Mouse (Mus musculus) neural tube, postnatal 0 days (tissue): Measurements from ENCODE around the gene Gm5065. TPM values are rescaled to one million over a fixed set of nuclear protein-coding genes. Genes with fewer than 3 reads are reported as not detected.

Experiments
- polyA plus RNA-seq: library from polyadenylated mRNA; unstranded; fragments of >200 nt; fragmentation: Nextera tagmentation; extraction: Ambion mirVana; gene quantifications from 2 replicates; pipeline ENCODE4 v1.2.1, GENCODE M21; 2015

Gene Gm5065
- not detected in 2 replicates for polyA plus RNA-seq

DNA sequence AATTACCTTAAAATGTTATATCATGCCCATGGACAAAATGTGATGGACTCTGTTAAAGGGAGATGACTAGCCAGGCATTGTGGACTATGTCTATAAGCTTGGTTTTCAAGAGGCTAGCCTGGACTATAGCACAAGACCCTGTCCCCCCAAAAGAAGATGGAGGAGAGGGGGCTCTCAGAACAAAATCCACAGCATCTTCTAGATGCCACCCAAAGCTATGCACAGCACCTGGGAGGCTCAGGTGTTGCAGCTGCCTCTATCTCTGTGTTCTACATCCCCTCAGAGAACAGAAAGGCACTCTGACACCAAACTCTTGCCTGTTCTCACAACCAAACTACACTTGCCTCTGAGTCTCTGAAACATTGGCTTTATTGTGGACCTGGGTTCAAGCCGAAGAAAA is at the start of gene Gm5065:
Gm5065 (plus strand) TSS at position 301 of the 400 bp plus-strand sequence.

DNA sequence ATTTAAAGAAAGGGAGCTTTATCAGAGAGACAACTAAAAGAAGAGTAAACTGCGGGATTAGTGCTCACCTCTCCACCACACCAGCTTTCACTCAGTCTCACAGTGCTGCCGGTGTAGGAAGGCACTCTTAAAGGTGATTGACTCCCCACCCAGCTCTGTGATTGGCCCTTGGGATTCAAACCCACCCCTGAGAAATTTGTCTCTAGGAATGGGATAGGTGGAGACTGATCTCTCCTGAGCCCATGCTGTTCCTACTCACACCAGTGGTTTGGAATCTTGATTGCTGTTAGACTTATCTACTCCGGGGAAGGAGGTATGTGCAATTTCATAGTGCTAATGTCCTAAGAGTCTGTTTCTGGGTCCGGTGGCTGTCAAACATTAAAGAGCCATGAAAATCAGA is 598 bp downstream of the Gm5065 start, which contains the start of gene Nlrp2:
Nlrp2 (minus strand) TSS at position 101 of the 400 bp plus-strand sequence.

Other genes starting within 250 kb of the Gm5065 start
- not detected in 2 replicates for gene Rfpl4, start 233.6 kb upstream of the Gm5065 start, polyA plus RNA-seq
- 0.81 and 0.85 TPM in 2 replicates for gene Rasl2-9, start 224.6 kb upstream of the Gm5065 start, polyA plus RNA-seq
- gene Vmn1r55, start 200.9 kb upstream of the Gm5065 start, polyA plus RNA-seq = not detected in 2 replicates
- gene Vmn1r56, start 153.8 kb upstream of the Gm5065 start, polyA plus RNA-seq = not detected in 2 replicates
- gene Vmn1r57, start 132.0 kb upstream of the Gm5065 start, polyA plus RNA-seq = not detected in 2 replicates
- gene Nlrp2, start 498 bp downstream of the Gm5065 start, polyA plus RNA-seq = not detected in 2 replicates
- gene Vmn1r58, start 62.9 kb downstream of the Gm5065 start, polyA plus RNA-seq = not detected in 2 replicates
- not detected in 2 replicates for gene Vmn1r59, start 106.2 kb downstream of the Gm5065 start, polyA plus RNA-seq
- not detected in 2 replicates for gene Vmn2r28, start 143.4 kb downstream of the Gm5065 start, polyA plus RNA-seq
- not detected in 2 replicates for gene Vmn1r60, start 196.8 kb downstream of the Gm5065 start, polyA plus RNA-seq